Mouse (Mus musculus) heart, embryonic 16.5 days (tissue): ENCODE results near the gene Lrrc31. TPM values are rescaled to one million over a fixed set of nuclear protein-coding genes. Genes with fewer than 3 reads are reported as not detected.

Source experiments
- ATAC-seq: fragments of 200-750 bp; cut with Nextera tagmentation; replicated peaks from 2 replicates; pipeline ENCODE4 v1.8.0; 2017; ENCODE audit warnings: moderate number of reproducible peaks; ENCODE audit not compliant: insufficient read depth, low FRiP score; ENCODE audit errors: extremely low read depth
- H3K27ac ChIP-seq: fragments of 300-500 bp; sonication (generic); 2 replicates; pipeline ENCODE4 v1.5.1; 2014; ENCODE audit warnings: mild to moderate bottlenecking, low read length, control low read depth, moderate library complexity
- H3K27me3 ChIP-seq: fragments of 300-500 bp; sonication (generic); 2 replicates; pipeline ENCODE4 v1.6.1; 2014; ENCODE audit warnings: low read length, mixed read lengths; ENCODE audit not compliant: control insufficient read depth, insufficient read depth
- H3K36me3 ChIP-seq: fragments of 300-500 bp; sonication (generic); 2 replicates; pipeline ENCODE4 v1.6.1; 2014; ENCODE audit not compliant: control insufficient read depth, insufficient read depth
- H3K4me1 ChIP-seq: fragments of 300-500 bp; sonication (generic); 2 replicates; pipeline ENCODE4 v1.6.1; 2014; ENCODE audit warnings: low read length, mixed read lengths; ENCODE audit not compliant: control insufficient read depth, insufficient read depth
- H3K4me2 ChIP-seq: fragments of 300-500 bp; sonication (generic); 2 replicates; pipeline ENCODE4 v1.6.1; 2014; ENCODE audit warnings: low read depth, mild to moderate bottlenecking, control low read depth, low read length
- H3K4me3 ChIP-seq: fragments of 300-500 bp; sonication (generic); 2 replicates; pipeline ENCODE4 v1.5.1; 2014; ENCODE audit warnings: mild to moderate bottlenecking, control low read depth, low read length
- H3K9ac ChIP-seq: fragments of 300-500 bp; sonication (generic); 2 replicates; pipeline ENCODE4 v1.6.1; 2014; ENCODE audit warnings: low read length, control low read depth
- H3K9me3 ChIP-seq: fragments of 300-500 bp; sonication (generic); replicated peaks from 2 replicates; pipeline ENCODE4 v1.6.1; 2016; ENCODE audit warnings: low read length; ENCODE audit not compliant: control insufficient read depth
- WGBS: fragments of 180-500 bp; shearing (Covaris S2); extraction: QIAGEN DNeasy Blood & Tissue Kit; methylation state at CpG from one replicate; pipeline ENCODE4 v1.1.7; 2014; 5-methylcytosine and 5-hydroxymethylcytosine counted together
- polyA plus RNA-seq: library from polyadenylated mRNA; unstranded; fragments of >200 nt; fragmentation: Nextera tagmentation; extraction: Ambion mirVana; gene quantifications from 2 replicates; pipeline ENCODE4 v1.2.1, GENCODE M21; 2015

Lrrc31 gene
- polyA plus RNA-seq, 1 experiment from 2014 or later, result 0.13 TPM

- Histone ChIP-seq H3K4me3 (no peak overlapping the region), H3K9me3 (no peaks in the 10 kb centered on the region), H3K4me2 (no peak overlapping the region), H3K4me1 (no peaks in the 10 kb centered on the region), H3K36me3 (no peaks in the 10 kb centered on the region), H3K9ac (no peak overlapping the region), H3K27ac (no peak overlapping the region), H3K27me3 (no peaks in the 10 kb centered on the region)
- no peak for ATAC-seq
- WGBS, result 83% methylated on average over 3 of the region's 3 CpGs
These were observed 6.3 kb upstream of the Lrrc31 start for GRCm38 (mm10) chr3:30705977-30706376.

DNA sequence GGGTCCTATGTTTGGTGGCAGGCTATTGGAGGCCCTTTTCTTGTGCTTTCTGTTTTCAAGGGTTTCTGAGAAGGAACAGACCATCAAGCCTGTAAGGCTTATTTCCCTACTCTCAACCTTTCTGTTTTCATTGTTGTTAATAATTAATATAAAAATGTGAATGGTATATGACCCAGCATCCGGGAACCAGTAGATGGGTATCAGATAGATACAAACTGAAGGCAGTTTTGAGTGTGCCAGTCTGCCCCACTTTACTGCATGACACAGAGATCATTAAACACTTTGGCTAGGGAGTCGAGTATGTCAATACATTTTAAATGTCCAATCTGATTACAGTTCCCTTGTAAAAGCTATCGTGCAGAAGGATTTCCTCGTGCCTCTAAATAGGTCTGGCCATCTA, 1.8 kb downstream of the Lrrc31 start:
- WGBS, result 64% methylated on average over 4 of the region's 4 CpGs
- no peak overlapping the region for H3K27ac ChIP-seq
- H3K9ac ChIP-seq, result no peak overlapping the region
- no peaks in the 10 kb centered on the region for H3K27me3 ChIP-seq
- no peaks in the 10 kb centered on the region for H3K9me3 ChIP-seq
- no peaks in the 10 kb centered on the region for H3K36me3 ChIP-seq
- H3K4me1 ChIP-seq, result no peaks in the 10 kb centered on the region
- H3K4me2 ChIP-seq, result no peak overlapping the region
- H3K4me3 ChIP-seq, result no peak overlapping the region
- no peak for ATAC-seq

- H3K27me3 ChIP-seq, result no peaks in the 10 kb centered on the region
- no peak for ATAC-seq
- H3K9ac ChIP-seq, result no peak overlapping the region
- H3K27ac ChIP-seq, result no peak overlapping the region
- no peaks in the 10 kb centered on the region for H3K36me3 ChIP-seq
- no peaks in the 10 kb centered on the region for H3K4me1 ChIP-seq
- no peak overlapping the region for H3K4me3 ChIP-seq
- no peak overlapping the region for H3K4me2 ChIP-seq
- WGBS, result 13% methylated on average over 2 of the region's 2 CpGs
- no peaks in the 10 kb centered on the region for H3K9me3 ChIP-seq
These were observed 3.3 kb downstream of the Lrrc31 start for GRCm38 (mm10) chr3:30696346-30696745.

GRCm38 (mm10) chr3:30695661-30696060, 4.0 kb downstream of the Lrrc31 start:
- H3K9ac ChIP-seq, result no peak overlapping the region
- H3K36me3 ChIP-seq, result no peaks in the 10 kb centered on the region
- no peak overlapping the region for H3K27ac ChIP-seq
- WGBS, result 93% methylated on average over 2 of the region's 2 CpGs
- ATAC-seq, result no peak
- H3K27me3 ChIP-seq, result no peaks in the 10 kb centered on the region
- H3K4me1 ChIP-seq, result no peaks in the 10 kb centered on the region
- no peaks in the 10 kb centered on the region for H3K9me3 ChIP-seq
- H3K4me2 ChIP-seq, result no peak overlapping the region
- H3K4me3 ChIP-seq, result no peak overlapping the region

DNA sequence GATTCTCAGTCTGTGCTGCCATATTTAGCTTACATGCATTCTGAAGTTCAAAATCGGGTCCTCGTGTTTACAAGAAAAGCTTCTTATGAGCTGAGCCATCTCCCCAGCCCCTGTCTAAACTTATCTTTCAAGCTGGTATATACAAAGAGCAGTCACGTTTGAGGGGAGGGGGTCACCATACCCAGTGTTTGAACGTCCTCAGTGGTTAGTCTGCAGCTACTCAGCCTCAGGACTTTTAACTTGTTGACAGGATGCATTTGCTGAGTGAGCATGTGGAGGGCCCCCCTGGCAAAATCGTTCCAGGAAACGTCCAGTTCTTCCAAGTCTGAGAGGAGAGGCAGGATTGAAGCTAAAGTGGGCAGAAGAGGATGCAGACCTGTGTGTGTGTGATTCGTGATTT, 8.7 kb downstream of the Lrrc31 start:
- Histone ChIP-seq H3K4me2 (no peak overlapping the region), H3K4me3 (no peak overlapping the region), H3K4me1 (no peaks in the 10 kb centered on the region), H3K27ac (no peak overlapping the region), H3K9ac (no peak overlapping the region), H3K27me3 (no peaks in the 10 kb centered on the region), H3K36me3 (no peaks in the 10 kb centered on the region), H3K9me3 (no peaks in the 10 kb centered on the region)
- no peak for ATAC-seq
- WGBS, result 27% methylated on average over 7 of the region's 7 CpGs

DNA sequence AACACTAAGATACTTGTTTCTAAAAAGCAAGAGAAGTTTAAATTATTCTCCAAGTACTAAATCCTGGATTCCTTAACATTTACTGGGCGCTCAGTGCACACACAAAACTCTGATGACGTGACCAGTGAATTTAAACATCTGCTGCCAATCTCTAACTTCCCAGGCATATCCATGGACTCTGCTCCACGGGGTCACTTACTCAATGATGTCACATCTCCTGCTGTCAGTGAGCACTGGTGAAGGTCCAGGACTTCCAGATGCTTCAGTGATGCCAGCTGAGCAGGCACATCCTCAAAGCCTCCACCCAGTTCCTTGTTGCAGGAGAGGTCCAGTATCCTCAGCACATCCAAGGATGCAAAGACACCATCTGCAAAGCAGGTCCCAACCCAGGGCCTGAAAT, 12.4 kb downstream of the Lrrc31 start:
- no peak for ATAC-seq
- 57% methylated on average over 3 of the region's 3 CpGs for WGBS
- Histone ChIP-seq H3K9ac (no peak overlapping the region), H3K36me3 (no peaks in the 10 kb centered on the region), H3K27ac (no peak overlapping the region), H3K4me3 (no peak overlapping the region), H3K4me1 (no peaks in the 10 kb centered on the region), H3K27me3 (no peaks in the 10 kb centered on the region), H3K4me2 (no peak overlapping the region), H3K9me3 (no peaks in the 10 kb centered on the region)

- H3K4me1 ChIP-seq, result no peaks in the 10 kb centered on the region
- H3K27ac ChIP-seq, result no peak overlapping the region
- H3K9ac ChIP-seq, result no peak overlapping the region
- H3K36me3 ChIP-seq, result no peaks in the 10 kb centered on the region
- no peaks in the 10 kb centered on the region for H3K27me3 ChIP-seq
- WGBS, result 30% methylated on average over 6 of the region's 6 CpGs
- H3K4me2 ChIP-seq, result no peak overlapping the region
- ATAC-seq, result no peak
- no peak overlapping the region for H3K4me3 ChIP-seq
- H3K9me3 ChIP-seq, result no peaks in the 10 kb centered on the region
These were observed 16.5 kb downstream of the Lrrc31 start for GRCm38 (mm10) chr3:30683190-30683589.

DNA sequence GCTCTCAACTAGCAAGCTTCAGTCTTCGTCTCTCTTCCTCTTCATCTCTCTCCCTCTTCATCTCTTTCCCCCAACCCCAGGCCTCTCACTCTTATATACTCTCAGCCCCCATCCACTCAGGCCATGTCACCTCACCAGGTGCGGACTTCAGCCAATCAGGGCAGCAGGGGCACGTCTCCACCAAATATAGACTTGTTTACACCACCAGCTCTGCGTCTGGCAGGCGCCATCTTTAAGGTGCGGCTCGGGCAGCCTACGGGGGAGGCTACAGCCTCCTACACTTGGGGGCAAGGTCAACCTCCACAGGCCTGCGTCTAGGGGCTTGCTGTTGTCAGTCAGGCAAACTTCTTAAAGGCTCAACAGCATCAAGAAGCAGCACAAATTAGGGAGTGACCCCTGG, 41.2 kb downstream of the Lrrc31 start:
- no peak overlapping the region for H3K9ac ChIP-seq
- H3K27me3 ChIP-seq, result no peaks in the 10 kb centered on the region
- no peak for ATAC-seq
- no peaks in the 10 kb centered on the region for H3K36me3 ChIP-seq
- 79% methylated on average over 9 of the region's 9 CpGs for WGBS
- no peak overlapping the region for H3K4me2 ChIP-seq
- H3K9me3 ChIP-seq, result no peaks in the 10 kb centered on the region
- no peaks in the 10 kb centered on the region for H3K4me1 ChIP-seq
- no peak overlapping the region for H3K27ac ChIP-seq
- H3K4me3 ChIP-seq, result no peak overlapping the region

GRCm38 (mm10) chr3:30655937-30656336, 43.7 kb downstream of the Lrrc31 start:
- Histone ChIP-seq H3K9ac (no peak overlapping the region), H3K27ac (no peak overlapping the region), H3K9me3 (no peaks in the 10 kb centered on the region), H3K36me3 (no peaks in the 10 kb centered on the region), H3K4me3 (no peak overlapping the region), H3K27me3 (peaks cover 3% of the 10 kb centered on the region; the same call in 1 of the 2 replicates), H3K4me1 (no peaks in the 10 kb centered on the region), H3K4me2 (no peak overlapping the region)
- ATAC-seq, result no peak
- 81% methylated on average over 5 of the region's 5 CpGs for WGBS
